ENCODE assay signal across 18 mouse cellular contexts in the genomic region with DNA sequence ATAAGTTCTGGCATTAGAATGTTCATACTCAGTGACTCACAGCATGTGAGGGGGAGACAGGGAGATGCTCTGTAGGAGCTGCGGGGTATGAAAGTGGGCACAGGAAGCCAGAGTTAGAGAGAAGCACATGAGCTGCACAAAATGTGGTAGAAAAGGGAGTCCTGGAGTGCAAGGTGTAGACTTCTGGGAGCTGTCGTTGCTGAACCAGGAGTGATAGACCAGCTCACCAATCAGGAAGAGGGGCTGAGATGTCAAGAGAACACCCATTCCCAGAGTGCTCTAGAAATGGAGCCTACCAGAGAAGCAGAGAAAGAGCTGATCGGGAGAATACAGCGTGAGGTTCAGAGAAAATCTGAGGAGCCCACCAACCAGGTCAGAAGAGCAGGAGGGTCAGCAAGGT.
DNase-seq lines count a peak whose midpoint lies in the region; ATAC-seq and TF ChIP-seq lines count a peak whose summit lies in the region.
"Had no signal": no experiment of that assay in that cellular context is flagged by ENCODE, and none has a peak within 500 bp of the region (broad histone marks: within the 10 kb centered on the region; RNA-seq: fewer than 3 reads in every experiment).

No protein-coding gene starts in this region.

- H3K4me3 ChIP-seq in left cerebral cortex, adult 2 months = peak overlapping the region; percentile 39
- no peak overlapping the region for H3K4me3 ChIP-seq in intestine, embryonic 15.5 days (replicated peaks)
- H3K4me3 ChIP-seq: embryonic facial prominence, embryonic 15.5 days; heart, embryonic 10.5 days; hindbrain, embryonic 12.5 days; limb, embryonic 13.5 days; lung, embryonic 15.5 days had no signal

- no peaks in the 10 kb centered on the region for H3K4me1 ChIP-seq in intestine, embryonic 15.5 days (replicated peaks)
- H3K4me1 ChIP-seq: embryonic facial prominence, embryonic 15.5 days; lung, embryonic 15.5 days had no signal

- H3K9me3 ChIP-seq in intestine, embryonic 15.5 days = no peaks in the 10 kb centered on the region
- H3K9me3 ChIP-seq: embryonic facial prominence, embryonic 15.5 days; heart, embryonic 10.5 days; hindbrain, embryonic 12.5 days; limb, embryonic 13.5 days; lung, embryonic 15.5 days had no signal

- H3K27me3 ChIP-seq in intestine, embryonic 15.5 days (replicated peaks) = no peaks in the 10 kb centered on the region
- H3K27me3 ChIP-seq: embryonic facial prominence, embryonic 15.5 days; hindbrain, embryonic 12.5 days; lung, embryonic 15.5 days had no signal

- H3K27ac ChIP-seq in left cerebral cortex, adult 2 months = no peak overlapping the region; the same call in 1 of the 2 replicates
- H3K27ac ChIP-seq in intestine, embryonic 15.5 days = no peak overlapping the region
- H3K27ac ChIP-seq: embryonic facial prominence, embryonic 15.5 days; heart, embryonic 10.5 days; hindbrain, embryonic 12.5 days; limb, embryonic 13.5 days; liver, embryonic 14.5 days; lung, embryonic 15.5 days had no signal

- peak; percentile 12 for DNase-seq in layer of hippocampus, adult 11-12 months (ENCODE audit: low spot score)
- no peak for DNase-seq in layer of hippocampus, postnatal 10 days (ENCODE audit: low spot score in 2 of 2)
- peak; percentile 73 for DNase-seq in brain, adult 2 months (ENCODE audit: low read depth, low spot score)
- DNase-seq in frontal cortex, adult 2 months (ENCODE audit: extremely low spot score in 1 of 2, low spot score in 1 of 2) = peak; percentile 20 to 49
- peak; percentile 12 to 19 for DNase-seq in left cerebral cortex, adult 2 months (ENCODE audit: extremely low spot score in 1 of 2, low spot score in 2 of 2)
- DNase-seq in adrenal gland, postnatal 25 days = no peak
- no peak for DNase-seq in adrenal gland, postnatal 4 days (ENCODE audit: low spot score in 2 of 2)
- DNase-seq: B cell, adult 2 months; kidney, adult 9 months; thymus, adult 18-20 months had no signal

- no peak overlapping the region for H3K4me2 ChIP-seq in intestine, embryonic 15.5 days (replicated peaks)
- H3K4me2 ChIP-seq: embryonic facial prominence, embryonic 15.5 days; hindbrain, embryonic 12.5 days; lung, embryonic 15.5 days; midbrain, embryonic 11.5 days had no signal

- intact Hi-C loops in left cerebral cortex, adult 2 months (cut with DNase I) = loop anchor here (5.0 kb wide), 5 partner anchors 210 to 1660 kb away; no protein-coding TSS in a partner anchor

- no peak for TF ChIP-seq CTCF in left cerebral cortex, adult 2 months (IDR thresholded peaks at IDR 0.05)

- no peak overlapping the region for H3K9ac ChIP-seq in intestine, embryonic 15.5 days
- H3K9ac ChIP-seq: embryonic facial prominence, embryonic 15.5 days; hindbrain, embryonic 12.5 days; limb, embryonic 13.5 days; liver, embryonic 14.5 days; lung, embryonic 15.5 days had no signal

- WGBS in intestine, embryonic 15.5 days = 79% methylated on average over 4 of the region's 4 CpGs

- no peak for ATAC-seq in intestine, embryonic 15.5 days

- H3K36me3 ChIP-seq in intestine, embryonic 15.5 days = no peaks in the 10 kb centered on the region
- H3K36me3 ChIP-seq: embryonic facial prominence, embryonic 15.5 days; heart, embryonic 10.5 days; hindbrain, embryonic 12.5 days; limb, embryonic 13.5 days; lung, embryonic 15.5 days had no signal

Comparison
In these comparisons a context has a peak if more than half of its experiments do, and no peak if none do; other contexts are left out.
1. DNase-seq: peak in layer of hippocampus, adult 11-12 months (single experiment), brain, adult 2 months (single experiment), frontal cortex, adult 2 months (2 of 2) and left cerebral cortex, adult 2 months (2 of 2); none in layer of hippocampus, postnatal 10 days (0 of 2), adrenal gland, postnatal 25 days (single experiment) and adrenal gland, postnatal 4 days (0 of 2).